Mouse (Mus musculus) megakaryocyte, adult 5-6 weeks (primary cell): Measurements from ENCODE around the gene Zfyve27. TPM values are rescaled to one million over a fixed set of nuclear protein-coding genes. Genes with fewer than 3 reads are reported as not detected.

Source experiments
- ATAC-seq: 2 replicates; pipeline ENCODE4 v1.8.0; 2016; ENCODE audit warnings: mild to moderate bottlenecking, inconsistent platforms; ENCODE audit not compliant: poor library complexity, severe bottlenecking
- total RNA-seq, 2 experiments: library from RNA; stranded (forward) in 1 of 2; stranded (reverse) in 1 of 2; fragments of 153-499, 151-499 nt in 1 of 2; fragments of 221-1000, 200-1000 nt in 1 of 2; gene quantifications; 2 replicates each; pipeline versions ENCODE4 v1.2.3 to v1.2.4; 2015 to 2017

The Zfyve27 gene
- total RNA-seq, 2 experiments from 2014 or later, result 7.9 to 21.3 TPM

DNA sequence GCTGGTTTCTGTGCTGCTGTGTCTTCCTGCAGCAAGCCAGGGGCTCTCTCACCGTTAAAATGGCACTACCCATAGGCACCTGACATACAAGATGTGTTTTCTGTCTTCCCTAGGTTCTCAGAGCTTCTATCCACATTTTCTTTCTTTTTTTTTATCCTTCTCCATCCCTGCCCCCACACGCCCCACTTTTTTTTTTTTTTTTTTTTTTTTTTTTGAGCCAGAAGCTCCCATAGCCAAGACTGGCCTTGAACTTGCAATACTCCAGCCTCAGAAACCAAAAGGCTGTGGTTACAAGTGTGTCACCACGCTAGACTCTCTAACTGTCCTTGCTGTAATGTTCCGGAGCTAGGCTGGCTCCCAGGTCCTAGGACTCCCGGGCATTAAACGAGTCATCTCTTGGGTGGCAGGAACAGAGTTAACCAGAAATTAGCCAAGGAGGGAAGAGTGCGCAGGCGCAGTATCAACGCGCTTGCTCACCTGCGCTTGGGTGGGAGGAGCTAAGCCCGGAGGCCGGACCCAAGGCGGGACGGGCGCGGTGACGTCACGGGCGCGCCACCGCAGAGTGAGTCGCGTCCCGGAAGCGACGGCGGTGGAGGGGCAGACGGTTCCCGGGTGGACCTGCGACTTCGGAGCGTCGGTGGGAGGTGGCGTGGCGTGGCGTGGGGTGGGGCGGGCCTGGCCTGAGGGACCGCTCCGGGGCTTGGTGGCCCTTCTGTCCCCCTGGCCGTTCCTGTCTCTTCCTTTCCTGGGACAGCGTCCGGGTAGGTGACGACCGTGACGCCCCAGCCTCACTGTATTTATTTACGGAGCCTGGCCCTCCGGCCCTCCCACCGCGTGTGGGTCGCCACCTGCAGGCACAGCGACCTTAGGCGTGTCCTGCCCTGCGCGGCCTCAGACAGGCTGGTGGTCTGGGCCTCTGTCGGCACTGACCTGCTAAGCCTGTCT is 6.5 kb downstream of the Zfyve27 start:
- peak; percentile 94 for ATAC-seq

- ATAC-seq, result peak; percentile 88
These were observed 13.1 kb downstream of the Zfyve27 start for GRCm38 (mm10) chr19:42176841-42177240.

- 0 out of 2 replicates have a peak, but pooled peaks have one; percentile 15 for ATAC-seq
These were observed 13.7 kb downstream of the Zfyve27 start for GRCm38 (mm10) chr19:42177461-42177860.

DNA sequence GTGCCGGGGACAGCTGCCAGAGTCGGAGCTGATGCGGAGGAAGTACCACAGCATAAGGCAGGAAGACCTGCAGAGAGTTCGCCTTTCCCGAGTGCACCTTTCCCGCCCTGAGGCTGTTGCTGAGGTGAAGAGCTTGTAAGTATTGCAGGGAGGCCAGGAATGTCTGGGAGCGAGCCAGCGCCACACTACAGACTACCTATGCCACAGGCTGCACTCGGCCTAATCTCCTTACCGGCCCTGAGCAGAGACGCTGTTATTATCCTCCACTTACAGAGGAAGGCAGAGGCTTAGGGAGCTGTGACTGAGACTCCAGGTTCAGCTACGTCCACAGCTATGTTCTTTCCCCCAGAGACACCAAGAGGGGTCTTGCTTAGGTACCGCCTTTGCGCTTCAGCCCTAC is 15.6 kb downstream of the Zfyve27 start:
- ATAC-seq, result no peak

GRCm38 (mm10) chr19:42182673-42183072 is 18.9 kb downstream of the Zfyve27 start:
- no peak for ATAC-seq

DNA sequence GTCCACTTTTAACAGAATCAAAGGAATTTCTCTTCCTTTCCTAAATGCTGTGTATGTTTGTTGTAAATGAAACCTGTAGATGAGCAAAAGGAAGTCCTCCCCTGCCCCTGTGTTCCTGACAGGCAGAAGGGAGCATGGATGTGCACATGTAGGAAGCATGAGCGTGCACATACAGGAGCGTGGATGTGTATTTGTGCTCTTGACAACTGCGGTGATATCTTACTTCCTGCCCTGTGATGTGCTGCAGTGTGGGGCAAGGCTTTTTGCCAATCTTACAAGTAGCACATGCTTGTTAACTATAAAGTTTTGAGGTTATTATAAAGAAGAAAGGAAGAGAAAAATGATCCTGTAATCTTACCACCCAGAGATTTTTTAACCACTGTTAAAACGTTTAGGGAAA is 26.0 kb downstream of the Zfyve27 start:
- no peak for ATAC-seq

DNA sequence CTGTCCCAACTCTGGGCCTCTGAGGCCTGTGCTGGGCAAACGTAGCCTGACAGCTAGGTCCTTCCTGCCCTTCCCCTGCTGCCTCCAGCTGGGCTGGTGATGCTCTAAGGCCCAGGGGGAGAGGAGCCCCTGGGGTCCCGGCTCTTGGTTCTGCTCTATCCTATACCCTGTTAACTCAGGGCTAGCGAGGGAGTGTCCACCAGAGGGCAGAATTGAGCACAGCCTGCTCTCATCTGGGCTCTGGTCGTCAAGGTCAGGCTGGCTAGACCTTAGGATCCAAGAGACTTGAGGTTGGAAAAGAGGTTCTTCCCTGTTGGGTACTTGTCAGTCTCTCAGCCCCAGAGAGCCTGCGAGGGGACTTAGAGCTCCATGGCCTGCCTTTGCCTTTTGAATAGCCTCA is 26.7 kb downstream of the Zfyve27 start:
- peak; percentile 79 for ATAC-seq

GRCm38 (mm10) chr19:42193311-42193710 is 29.6 kb downstream of the Zfyve27 start:
- no peak for ATAC-seq

DNA sequence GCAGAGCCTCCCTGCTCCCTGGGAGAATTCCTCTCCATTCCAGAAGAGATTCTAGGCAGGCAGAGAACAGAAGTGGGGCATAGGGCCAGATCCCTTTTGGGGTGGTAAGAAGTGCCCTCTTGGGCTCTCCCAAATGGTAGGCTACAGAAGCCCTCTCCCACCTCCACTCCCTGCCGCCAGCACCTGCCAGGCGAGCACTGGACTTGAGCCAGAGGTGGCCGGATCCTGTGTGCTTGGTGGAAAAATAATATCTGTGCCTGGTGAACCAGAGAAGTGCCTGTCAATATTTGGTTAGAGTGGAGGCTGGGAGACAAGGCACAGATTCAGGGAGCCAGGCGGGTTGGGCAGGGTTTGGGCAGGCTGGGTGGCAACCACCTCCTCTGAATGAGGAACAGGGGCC is 32.6 kb downstream of the Zfyve27 start:
- no peak for ATAC-seq

DNA sequence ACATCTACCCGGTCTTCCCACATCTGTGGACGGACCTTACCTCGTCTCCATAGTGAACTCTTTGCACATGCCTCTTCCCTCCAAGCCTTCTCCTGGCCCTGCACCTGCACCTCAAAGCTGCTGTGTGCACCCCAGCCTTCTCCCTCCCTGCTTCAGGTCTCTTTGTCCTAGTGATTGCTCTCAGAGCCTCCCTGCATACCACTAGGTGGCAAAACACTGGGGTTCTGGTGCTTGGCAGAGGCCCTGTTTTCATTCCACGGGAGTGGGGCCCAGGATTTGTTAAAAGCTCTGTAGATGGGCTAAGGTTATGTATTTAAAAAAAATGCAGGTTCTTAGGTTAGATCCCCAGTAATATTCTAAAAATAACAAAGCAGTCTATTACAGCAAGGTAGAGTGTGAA is 33.3 kb downstream of the Zfyve27 start:
- ATAC-seq, result no peak

DNA sequence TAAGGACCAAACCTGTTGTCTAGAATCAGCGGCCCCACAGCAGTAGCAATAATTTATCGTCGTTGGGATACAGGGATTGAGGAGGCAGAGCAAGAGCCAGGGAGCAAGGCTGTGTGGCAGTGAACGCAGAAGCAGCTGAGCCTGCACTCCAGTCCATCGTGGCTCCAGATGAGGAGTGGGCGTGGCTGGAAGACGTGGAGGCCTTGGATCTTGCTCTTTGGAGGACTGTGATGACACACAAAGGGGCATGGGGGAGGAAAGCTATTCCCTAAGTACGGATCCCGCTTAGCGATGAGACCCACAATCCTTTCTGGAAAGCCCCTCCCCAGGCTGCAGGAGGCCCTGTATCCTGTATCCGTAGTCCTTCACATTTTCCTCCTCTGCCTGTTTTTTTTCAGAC is 34.3 kb downstream of the Zfyve27 start:
- no peak for ATAC-seq

GRCm38 (mm10) chr19:42201696-42202381 is 38.1 kb downstream of the Zfyve27 start, which contains the start of gene Sfrp5:
Gene Sfrp5 (minus strand): TSS chr19:42202252.
- no peak for ATAC-seq

- no peak for ATAC-seq
These were observed 38.7 kb downstream of the Zfyve27 start for GRCm38 (mm10) chr19:42202467-42202866.

GRCm38 (mm10) chr19:42204306-42204705 is 40.6 kb downstream of the Zfyve27 start:
- ATAC-seq, result no peak

- no peak for ATAC-seq
These were observed 41.5 kb downstream of the Zfyve27 start for GRCm38 (mm10) chr19:42205201-42205600.

DNA sequence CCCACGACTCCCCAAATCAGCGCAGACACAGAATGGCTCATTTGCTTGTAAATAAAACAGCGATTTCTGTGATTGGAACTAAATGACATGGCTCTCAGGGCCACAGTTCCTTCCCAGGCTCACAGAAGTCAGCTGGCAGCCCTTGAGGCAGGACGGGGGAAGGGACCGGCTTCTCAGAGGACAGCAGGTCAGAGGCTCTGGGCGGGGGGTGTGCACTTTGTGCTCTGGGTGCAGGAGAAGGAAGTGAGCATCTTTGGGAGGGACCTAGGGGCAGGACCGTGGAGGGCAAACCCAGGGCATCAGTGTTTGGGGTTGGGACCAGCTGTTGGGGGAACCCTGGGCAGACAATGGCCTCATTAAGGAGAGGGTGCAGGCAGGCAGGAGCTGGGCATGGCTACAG is 45.7 kb downstream of the Zfyve27 start:
- ATAC-seq, result no peak

- ATAC-seq, result no peak
These were observed 46.2 kb downstream of the Zfyve27 start for GRCm38 (mm10) chr19:42209976-42210375.

GRCm38 (mm10) chr19:42211936-42212335 is 48.2 kb downstream of the Zfyve27 start:
- ATAC-seq, result no peak

DNA sequence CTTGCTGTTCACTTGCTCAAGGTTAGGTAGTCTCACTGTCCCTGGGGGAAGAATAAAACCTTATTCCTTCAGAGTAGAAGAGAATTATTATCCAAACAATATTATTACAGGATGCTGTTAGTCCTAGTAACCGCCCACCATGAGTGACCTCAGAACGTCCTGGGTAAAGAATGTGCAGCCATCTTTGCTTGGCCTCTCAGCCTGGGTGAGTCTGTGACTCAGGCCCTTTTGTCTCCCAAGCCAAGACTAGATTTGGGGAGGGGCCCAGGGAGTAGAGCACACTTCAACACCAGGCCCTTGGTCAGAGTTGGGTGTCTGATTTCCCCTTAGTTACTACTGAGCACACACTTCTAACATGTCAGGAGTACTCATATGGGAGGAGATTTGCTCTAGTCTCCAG is 50.9 kb downstream of the Zfyve27 start:
- ATAC-seq, result no peak

GRCm38 (mm10) chr19:42216699-42217373 is 53.1 kb downstream of the Zfyve27 start:
- ATAC-seq, result no peak

DNA sequence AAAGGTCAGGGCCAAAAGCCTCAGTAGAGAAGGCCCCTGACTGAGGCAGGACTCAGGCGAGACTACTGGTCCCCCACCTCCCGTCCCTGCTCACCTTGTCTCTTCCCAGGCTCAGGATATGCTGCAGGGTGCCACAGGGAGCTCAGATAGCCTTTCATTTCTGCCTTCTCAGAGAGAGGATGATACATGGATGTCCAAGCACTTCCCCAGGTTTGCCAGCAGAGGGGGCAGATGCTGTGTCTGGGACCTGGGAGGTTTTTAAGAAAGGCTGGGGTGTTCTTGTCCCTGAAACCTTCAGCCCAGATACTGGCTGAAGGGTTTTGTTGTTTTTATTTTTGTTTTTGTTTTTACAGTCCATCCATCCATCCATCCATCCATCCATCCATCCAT is 53.6 kb downstream of the Zfyve27 start:
- ATAC-seq, result peak; percentile 45; the same call in 1 of the 2 replicates
